Mouse (Mus musculus) neutrophil, adult 65 days (primary cell): ENCODE data around the gene Gon7. TPM values are rescaled to one million over a fixed set of nuclear protein-coding genes. Genes with fewer than 3 reads are reported as not detected.

Source experiments
- total RNA-seq: library from RNA; stranded (reverse); gene quantifications from 2 replicates; pipeline ENCODE4 v1.2.4, GENCODE M21; 2023

The Gon7 gene
- total RNA-seq = 22.1 and 24.6 TPM in 2 replicates

GRCm38 (mm10) chr12:102757689-102758402 lies at the start of gene Gon7, which contains the start of the genes Gm28051 and Ubr7:
Gene Gon7 (minus strand): TSS chr12:102757803.
Gene Gm28051 (minus strand): TSS chr12:102757765.
Gene Ubr7 (plus strand): TSS chr12:102757967.

DNA sequence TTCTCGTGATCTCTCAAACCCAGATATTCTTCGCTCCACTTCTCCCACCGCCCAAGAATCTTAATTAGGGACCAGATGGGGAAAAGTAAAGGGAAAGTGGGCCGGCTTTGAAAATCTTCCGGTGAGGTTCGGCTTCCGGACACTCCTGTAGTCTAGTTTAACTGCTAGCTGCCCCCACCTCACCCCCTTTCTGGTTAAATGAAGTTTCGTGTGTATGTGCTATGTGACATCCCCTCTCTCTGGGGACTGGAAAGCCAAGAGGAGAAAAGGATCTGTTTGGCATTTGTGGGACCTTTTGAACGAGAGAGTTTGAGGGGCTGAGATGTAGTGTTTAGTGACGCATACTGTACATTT lies 777 bp upstream of the Gon7 start, which contains the start of gene Gm20604:
Gene Gm20604 (minus strand): TSS at position 270 of the 354 bp plus-strand sequence.

DNA sequence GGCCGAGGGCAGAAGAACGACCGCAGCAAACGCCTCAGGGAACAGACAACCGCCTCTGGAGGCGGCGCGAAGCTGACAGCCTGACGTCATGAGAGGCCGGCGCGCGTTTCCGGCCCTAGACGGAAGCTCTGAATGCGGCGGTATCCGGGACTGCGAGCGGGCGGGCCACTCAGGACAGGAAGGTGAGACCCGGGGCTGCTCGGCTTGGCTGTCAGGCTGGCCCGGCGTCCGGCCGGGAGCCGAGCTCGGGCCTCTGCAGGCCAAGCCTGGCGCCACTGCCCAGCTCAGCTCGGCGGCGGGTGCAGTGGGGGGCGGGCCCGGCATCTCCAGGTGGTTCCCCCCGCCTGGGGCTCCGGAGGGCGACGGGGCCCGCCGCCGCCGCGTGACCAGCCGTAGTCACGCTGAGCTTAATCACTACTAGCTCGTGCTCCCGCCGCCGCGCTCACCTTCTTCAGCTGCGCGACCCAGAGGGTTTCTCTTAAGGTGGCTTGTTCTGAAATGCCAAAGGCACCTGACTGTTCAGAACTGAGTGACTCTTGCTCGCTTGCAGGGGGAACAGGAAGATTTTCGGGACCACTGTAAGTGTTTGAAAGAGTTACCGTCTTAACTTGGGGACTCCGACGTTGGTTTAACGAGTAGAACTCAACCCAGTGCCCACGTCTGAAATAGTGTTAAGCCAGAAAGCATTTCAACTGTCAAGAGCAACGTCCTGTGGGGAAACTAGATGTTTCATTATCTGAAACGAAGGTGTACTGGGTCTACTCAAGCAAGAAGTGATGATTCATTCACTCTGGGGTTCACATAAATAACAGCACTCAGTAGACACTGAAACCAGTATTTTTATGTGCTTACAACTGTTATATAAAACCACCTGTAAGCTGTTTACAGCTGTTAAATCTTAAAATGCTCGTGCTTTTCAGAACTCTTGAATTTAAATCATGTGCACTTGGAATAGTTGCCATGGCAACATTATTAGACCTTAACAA lies 13.7 kb downstream of the Gon7 start, which contains the start of the genes Moap1 and Tmem251:
Gene Moap1 (minus strand): TSS at position 73 of the 986 bp plus-strand sequence.
Gene Tmem251 (plus strand): TSS at position 174 of the 986 bp plus-strand sequence.

DNA sequence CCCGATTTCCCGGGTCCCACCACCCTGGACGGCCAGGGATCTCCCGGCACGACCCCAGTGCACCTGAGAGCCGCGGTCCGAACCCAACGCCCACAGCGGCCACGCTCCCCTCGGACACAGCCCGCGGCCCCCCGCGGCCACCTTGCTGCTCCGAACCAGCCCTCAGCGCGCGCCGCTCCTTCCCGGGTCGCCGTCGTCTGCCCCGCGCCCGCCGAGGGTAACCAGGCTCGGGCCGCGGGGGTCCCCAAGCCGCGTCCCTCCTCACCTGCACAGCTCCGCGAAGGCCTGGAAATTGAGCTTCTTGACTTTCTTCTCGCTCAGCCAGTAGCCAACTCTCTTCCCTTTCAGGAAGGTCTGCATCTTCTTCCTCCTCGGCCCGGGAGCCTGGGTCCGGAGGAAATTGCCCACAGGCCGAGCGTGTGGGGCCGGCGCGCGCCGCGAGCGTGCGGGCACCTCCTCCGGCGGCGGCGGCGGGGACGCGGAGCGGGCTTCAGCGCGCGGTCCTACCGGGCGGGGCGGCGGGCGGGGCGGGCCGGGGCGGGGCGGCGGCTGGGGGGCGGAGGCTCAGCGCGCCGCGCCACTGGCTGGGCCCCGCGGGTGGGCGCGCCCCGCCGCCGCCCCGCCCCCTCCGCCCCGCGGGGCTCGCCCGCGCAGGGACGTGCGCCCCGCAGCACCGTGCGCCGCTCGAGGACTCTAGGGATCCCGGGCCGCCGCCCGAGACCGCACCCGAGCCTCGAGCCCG lies 53.0 kb downstream of the Gon7 start, which contains the start of gene Itpk1:
Gene Itpk1 (minus strand): TSS at position 474 of the 742 bp plus-strand sequence.

Other genes with a start within 250 kb of the Gon7 start
- not detected in 2 replicates for gene Chga, start 202.8 kb downstream of the Gon7 start, total RNA-seq
- gene Itpk1, start 52.9 kb downstream of the Gon7 start, total RNA-seq = 35.4 and 38.4 TPM in 2 replicates
- gene Moap1, start 14.1 kb downstream of the Gon7 start, total RNA-seq = 9.1 and 14.4 TPM in 2 replicates
- gene Tmem251, start 14.0 kb downstream of the Gon7 start, total RNA-seq = 22.0 and 22.3 TPM in 2 replicates
- gene Gm28051, start within 50 bp of the Gon7 start, total RNA-seq = not detected in 2 replicates
- gene Ubr7, start 164 bp upstream of the Gon7 start, total RNA-seq = 12.0 and 16.0 TPM in 2 replicates
- 7.6 and 8.6 TPM in 2 replicates for gene Gm20604, start 869 bp upstream of the Gon7 start, total RNA-seq
- 34.9 and 50.3 TPM in 2 replicates for gene Btbd7, start 120.7 kb upstream of the Gon7 start, total RNA-seq
- gene Cox8c, start 141.5 kb upstream of the Gon7 start, total RNA-seq = not detected in 2 replicates
- not detected in 2 replicates for gene Unc79, start 191.1 kb upstream of the Gon7 start, total RNA-seq